Mouse (Mus musculus) layer of hippocampus, adult 18-20 months (tissue): ENCODE data around the gene Fubp1. TPM values are rescaled to one million over a fixed set of nuclear protein-coding genes. Genes with fewer than 3 reads are reported as not detected.
"Not testable (repeated sequence)": the region's sequence is repeated elsewhere in the genome, so short reads cannot be mapped to it uniquely, and the experiment has no call there.

Source experiments
- DNase-seq, 2 experiments: peaks; one replicate each; pipeline ENCODE4 v3.0.0; 2022; ENCODE audit warnings: low spot score in 2 of 2
- total RNA-seq, 2 experiments: library from RNA; stranded (reverse); gene quantifications; 2 replicates each; pipeline ENCODE4 v1.2.3; 2021

Fubp1 gene
- total RNA-seq, 2 experiments from 2014 or later, result 111 to 115 TPM

GRCm38 (mm10) chr3:152192238-152192931 lies 17.8 kb upstream of the Fubp1 start:
- peak in 1 of 2 experiments; percentile 30 for DNase-seq

- DNase-seq, result no peak
These were observed 17.0 kb upstream of the Fubp1 start for GRCm38 (mm10) chr3:152193177-152193576.

DNA sequence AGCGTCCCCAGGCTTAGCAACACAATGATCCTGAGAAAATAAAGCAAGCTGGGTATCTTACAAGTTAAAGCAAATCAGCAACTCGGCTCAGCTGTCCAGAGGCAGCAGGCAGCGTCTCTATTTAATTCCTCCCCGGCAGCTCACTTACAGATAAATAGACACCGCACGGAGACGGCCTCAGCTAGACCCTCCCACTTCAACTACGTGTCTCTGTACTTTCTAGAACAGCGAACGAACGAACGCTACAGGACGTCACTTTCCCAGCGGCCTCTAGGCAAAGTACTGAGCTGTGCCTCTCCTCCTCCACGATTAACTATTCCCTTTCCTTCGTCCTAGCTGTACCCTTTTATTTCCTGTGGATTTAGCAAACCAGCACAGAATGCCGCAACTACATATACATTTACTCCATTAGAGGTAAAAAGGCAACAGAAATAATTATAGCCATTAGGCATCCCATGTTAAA lies 16.6 kb upstream of the Fubp1 start:
- peak; percentile 87 to 95 for DNase-seq

GRCm38 (mm10) chr3:152197246-152197645 lies 13.0 kb upstream of the Fubp1 start:
- not testable (repeated sequence) for DNase-seq

DNA sequence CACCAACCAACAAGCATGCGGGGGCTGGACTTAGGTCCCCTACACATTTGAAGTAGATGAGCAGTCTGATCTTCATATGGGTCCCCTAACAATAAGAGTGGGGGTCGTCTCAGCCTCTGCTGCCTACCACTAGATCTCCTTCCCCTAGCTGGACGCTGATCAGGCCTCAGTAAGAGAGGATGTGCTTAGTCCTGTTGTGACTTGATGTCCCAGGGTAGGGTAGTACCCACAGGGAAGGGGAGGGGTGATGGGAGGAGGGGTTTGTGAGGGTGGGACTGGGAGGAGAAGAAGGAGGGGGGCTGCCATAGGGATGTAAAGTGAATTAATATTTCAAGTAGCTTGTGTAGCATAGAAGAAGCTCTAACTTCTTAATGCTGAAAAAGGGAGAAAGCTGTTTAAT lies 11.1 kb upstream of the Fubp1 start:
- no peak for DNase-seq

- no peak for DNase-seq
These were observed 9.0 kb upstream of the Fubp1 start for GRCm38 (mm10) chr3:152201181-152201580.

DNA sequence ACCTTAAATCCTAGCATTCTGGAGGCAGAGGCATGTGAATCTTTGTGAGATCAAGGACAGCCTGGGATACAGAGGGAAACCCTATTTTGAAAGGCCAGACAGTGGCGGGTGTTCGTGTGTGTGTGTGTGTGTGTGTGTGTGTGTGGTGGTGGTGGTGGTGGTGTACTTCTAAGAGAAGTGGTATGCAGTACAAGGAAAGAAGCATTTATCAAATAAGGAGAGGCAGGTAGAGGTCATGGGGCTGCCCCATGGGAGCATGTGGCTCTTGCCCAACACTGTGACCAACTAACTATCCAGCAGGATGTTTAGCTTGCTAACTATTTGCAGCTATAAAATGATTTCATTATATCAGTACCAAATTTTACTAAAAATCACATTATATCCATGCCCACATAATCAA lies 8.6 kb upstream of the Fubp1 start:
- DNase-seq, result no peak

GRCm38 (mm10) chr3:152202942-152203341 lies 7.3 kb upstream of the Fubp1 start:
- DNase-seq, result no peak

GRCm38 (mm10) chr3:152203411-152203810 lies 6.8 kb upstream of the Fubp1 start:
- no peak for DNase-seq

- no peak for DNase-seq
These were observed 6.2 kb upstream of the Fubp1 start for GRCm38 (mm10) chr3:152203996-152204395.

DNA sequence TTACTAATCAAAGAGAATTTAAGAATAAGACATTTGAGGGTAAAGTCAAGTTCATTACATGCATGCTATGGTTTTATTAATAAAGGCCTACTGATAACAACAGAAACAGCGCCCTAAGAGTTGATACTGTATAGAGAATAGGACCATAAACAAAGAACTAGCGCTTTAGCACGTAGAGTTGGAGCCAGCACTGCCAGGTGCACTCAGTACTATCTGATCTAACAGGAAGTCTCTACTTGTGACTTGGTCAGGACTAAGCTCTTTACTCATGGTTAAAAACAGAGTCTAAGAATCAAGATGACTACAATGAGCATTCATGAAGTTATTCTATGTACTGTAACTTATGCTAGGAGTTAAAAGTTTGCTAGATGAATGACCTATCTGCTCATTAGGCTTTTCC lies 5.6 kb upstream of the Fubp1 start:
- DNase-seq, result no peak

- DNase-seq, result no peak
These were observed 3.1 kb upstream of the Fubp1 start for GRCm38 (mm10) chr3:152207156-152207555.

DNA sequence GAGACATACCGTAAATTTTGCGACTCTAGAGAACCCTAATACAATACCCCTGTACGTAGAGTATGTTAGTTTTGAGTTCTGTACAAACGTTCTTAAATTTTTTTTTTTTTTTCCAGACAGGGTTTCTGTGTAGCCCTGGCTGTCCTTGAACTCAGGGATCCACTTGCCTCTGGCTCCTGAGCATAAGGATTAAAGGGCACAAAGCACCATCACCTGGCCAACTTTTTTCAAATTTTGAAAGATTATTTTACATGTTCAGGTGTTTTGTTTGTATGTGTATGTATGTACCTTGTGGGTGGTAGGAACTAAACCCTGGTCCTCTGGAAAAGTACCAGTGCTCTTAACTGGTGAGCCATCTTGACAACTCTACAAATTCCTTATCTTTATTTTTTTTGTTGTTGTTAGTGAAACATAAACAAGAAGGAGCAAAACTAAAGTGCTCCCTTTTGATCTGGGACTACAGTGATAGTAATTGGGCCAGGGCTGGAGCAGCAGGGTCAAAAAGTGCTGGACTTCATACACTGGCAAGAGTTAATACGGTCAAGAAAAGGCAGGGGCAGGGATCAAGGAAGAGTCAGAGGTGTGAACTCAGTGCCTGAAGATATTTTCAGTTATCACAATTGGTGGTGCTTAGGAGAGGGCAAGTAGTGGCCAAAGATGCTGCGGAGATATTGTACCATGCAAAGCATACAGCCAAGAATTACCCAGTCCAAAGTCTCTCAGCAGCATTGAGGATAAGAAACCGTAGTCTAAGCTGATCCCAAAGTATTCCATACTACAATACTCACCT lies 1.9 kb upstream of the Fubp1 start:
- DNase-seq, result no peak

- DNase-seq, result no peak
These were observed 850 bp upstream of the Fubp1 start for GRCm38 (mm10) chr3:152209177-152209966.

DNA sequence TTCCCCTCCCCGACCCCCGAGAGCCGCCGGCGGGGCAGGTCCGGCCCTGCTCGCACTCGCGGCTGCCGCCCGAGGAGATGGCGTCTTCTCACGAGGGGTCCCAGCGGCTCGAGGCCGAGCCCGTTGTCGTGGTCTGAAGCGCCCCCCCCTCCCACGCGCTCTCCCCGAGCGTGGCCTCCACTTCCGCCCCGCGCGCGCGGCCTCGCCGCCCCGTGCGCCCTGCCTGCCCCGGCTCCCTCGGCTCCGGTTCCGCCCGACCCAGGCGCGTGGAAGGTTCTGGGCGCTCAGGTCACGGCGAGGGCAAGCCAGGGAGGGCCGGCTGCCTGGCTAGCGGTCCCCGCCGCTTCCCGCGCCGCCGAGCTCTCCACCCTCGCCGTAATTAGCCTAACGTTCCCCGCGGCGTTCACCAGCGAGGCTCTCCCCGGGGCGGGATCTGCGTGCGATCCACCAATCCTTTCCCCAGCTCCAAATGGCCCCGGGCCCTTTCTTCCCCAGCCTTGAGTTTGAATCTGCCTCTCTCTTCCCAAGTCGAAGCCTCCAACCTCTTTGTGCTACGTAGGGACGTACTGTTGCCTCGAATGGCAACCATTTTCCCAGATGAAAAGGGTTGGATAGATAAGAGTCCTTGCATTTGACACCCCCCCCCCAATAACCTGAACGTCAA lies 638 bp downstream of the Fubp1 start:
- peak; percentile 51 to 59 for DNase-seq

- peak in 1 of 2 experiments; percentile 16 for DNase-seq
These were observed 1.6 kb downstream of the Fubp1 start for GRCm38 (mm10) chr3:152211731-152212279.

DNA sequence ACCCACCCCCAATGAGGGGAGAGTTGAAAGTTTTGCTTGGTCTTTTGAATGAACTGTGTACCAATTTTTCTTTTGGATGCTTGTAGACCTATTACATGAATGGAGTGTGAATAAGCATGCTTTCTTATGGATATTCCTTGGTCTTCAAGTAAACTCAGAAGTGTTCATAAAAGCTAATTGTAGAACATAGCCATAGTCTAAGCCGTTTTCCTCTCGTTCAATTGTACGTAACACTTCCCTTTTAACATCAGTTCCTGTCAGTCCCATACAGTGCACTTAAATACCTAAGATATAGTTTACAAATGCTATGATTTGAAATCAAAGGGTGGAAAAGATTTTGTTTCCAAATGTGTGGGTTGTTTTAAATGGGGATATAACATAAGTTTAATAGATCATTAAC lies 3.2 kb downstream of the Fubp1 start:
- DNase-seq, result no peak

GRCm38 (mm10) chr3:152224918-152225317 lies 14.7 kb downstream of the Fubp1 start:
- no peak for DNase-seq

DNA sequence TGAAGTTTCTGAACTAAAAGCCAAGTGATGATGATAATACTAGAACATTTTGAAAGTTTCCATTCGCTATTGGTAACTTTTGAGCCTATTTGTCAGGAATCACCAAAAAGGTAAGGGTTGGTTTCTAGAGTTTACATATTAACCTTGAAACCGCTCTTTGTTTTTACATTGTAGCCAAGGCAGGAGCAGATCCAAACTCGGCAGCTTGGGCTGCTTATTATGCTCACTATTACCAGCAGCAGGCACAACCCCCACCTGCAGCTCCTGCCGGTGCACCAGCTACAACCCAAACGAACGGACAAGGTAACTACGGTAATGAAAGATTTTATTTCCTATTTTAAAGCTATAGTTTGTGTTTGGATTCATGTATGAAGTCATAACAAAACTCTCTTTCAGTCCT lies 15.7 kb downstream of the Fubp1 start:
- DNase-seq, result no peak

DNA sequence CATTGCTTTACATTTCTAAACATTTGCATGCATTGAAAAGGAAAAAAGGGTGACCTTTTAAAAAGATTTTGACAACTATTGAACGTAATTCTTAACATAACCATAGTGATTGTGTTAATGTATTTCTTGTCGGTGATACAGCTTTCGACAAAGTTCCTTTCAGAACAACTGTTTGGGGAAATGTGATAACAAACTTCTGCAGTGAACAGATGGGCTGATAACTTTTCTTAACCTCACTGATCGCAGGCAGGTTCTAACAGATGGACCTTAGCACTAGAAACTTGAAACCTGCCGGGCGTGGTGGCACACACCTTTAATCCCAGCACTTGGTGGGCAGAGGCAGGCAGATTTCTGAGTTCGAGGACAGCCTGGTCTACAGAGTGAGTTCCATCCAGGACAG lies 18.6 kb downstream of the Fubp1 start:
- DNase-seq, result no peak

DNA sequence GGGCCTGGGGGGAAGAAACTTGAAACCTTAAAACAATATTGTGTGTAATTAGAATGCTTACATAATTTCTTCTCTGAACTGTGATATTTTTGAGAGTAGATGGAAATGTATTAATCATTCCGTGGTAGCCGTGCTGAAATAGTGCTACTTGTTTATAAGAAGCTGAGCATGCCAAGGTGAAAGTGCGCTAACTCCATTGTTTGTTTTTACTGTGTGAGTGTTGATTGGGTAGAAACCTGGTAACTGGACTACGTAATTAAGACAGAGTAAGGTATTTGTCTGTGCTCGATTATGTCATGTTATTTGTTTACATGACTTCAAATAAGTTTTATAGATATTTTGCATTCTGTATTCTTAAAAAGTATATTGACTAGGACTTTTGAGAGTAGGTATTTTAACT lies 19.0 kb downstream of the Fubp1 start:
- no peak for DNase-seq
